Mouse (Mus musculus) Patski (cell line): ENCODE data around the gene Gm21915. TPM values are rescaled to one million over a fixed set of nuclear protein-coding genes. Genes with fewer than 3 reads are reported as not detected.

Experiments
- ATAC-seq: fragments of 100-300 bp; one replicate; pipeline ENCODE4 v1.8.0; 2021
- CTCF ChIA-PET: fragments of 350-600 bp; sonication (Branson Sonifier 250); formaldehyde crosslinking; loops from one replicate; lab custom pipeline; 2022; ENCODE audit warnings: inconsistent platforms; lab: Charles Lee
- POLR2A ChIA-PET: fragments of 350-600 bp; sonication (Branson Sonifier 250); formaldehyde crosslinking; loops from one replicate; lab custom pipeline; 2022; ENCODE audit warnings: antibody characterized with exemption, inconsistent platforms; lab: Charles Lee
- DNase-seq: peaks from one replicate; pipeline ENCODE4 v3.0.0-alpha.2; 2011; ENCODE audit warnings: low read depth, low spot score
- H3K27me3 ChIP-seq: fragments of 371-371 bp; one replicate; pipeline ENCODE4 v1.5.1; 2021
- CTCF ChIP-seq: fragments of 100-300 bp; IDR thresholded peaks from one replicate; pipeline ENCODE4 v1.5.1; 2021
- in situ Hi-C: fragments of 300-500 bp; cut with MboI; formaldehyde crosslinking; loops from 3 replicates; pipeline ENCODE4 v1.11.1; 2018; ENCODE audit warnings: low pct_unique_long_range_greater_than_20kb, mixed read lengths
- polyA plus RNA-seq: library from polyadenylated mRNA; unstranded; gene quantifications from one replicate; pipeline ENCODE4 v1.2.3, GENCODE M21; 2021

Gm21915 gene
- polyA plus RNA-seq, 1 experiment from 2014 or later, result not detected

DNA sequence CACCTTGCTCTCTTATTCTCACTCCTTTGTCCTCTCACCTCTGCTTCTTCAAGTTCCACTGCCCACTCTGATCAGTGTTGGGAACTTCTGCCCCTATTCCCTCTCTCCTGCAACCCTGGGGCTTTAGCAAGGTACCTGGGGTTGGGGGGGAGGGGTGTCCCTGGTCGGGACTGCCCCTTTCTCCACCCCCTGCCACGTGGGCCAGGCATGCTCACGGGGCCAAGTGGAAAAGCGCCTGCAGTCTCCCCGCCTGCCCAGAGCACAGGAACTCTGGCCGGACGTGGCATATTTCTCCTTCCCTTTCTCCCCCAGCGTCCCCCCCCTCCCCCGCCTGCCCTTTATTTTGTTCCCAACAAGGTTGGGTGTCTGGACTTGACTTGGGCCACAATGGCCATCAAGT lies 17.7 kb upstream of the Gm21915 start:
- in situ Hi-C loops, result no loop called here
- DNase-seq, result no peak
- ATAC-seq, result no peak
- POLR2A ChIA-PET, result no interaction called here
- H3K27me3 ChIP-seq, result peaks cover 4% of the 10 kb centered on the region
- CTCF ChIA-PET, result no interaction called here
- TF ChIP-seq CTCF, result no peak

DNA sequence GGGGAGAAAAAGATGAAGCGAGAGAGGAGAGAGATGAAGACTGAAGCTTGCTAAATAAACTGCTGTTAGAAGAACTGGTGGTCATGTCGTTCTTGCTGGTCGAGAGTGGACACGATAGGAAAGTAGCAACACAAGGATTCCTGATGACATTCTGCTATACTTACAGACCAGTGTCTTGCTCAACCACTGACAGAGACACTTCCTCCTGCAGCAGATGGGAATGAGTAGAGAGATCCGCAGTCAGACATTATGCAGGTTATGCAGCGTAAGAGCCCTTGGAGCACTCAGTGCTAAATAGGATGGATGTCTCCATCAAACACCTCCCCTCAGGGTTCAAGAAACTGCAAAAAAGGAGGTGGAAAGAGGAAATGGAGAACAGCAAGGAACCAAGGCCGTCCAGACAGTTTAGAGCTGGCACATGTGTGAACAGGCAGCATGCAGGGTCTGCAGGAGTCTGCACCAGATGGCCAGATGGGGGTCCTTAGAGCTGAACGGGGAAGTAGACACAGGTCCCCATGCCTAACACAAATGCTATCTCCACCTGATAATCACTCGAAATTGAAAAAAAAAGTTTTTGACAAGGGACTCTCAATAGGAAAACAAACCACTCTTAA lies 4.1 kb upstream of the Gm21915 start:
- ChIA-PET POLR2A (no interaction called here), CTCF (no interaction called here)
- ATAC-seq (no peak), DNase-seq (no peak)
- in situ Hi-C loops, result no loop called here
- peaks cover 11% of the 10 kb centered on the region for H3K27me3 ChIP-seq
- TF ChIP-seq CTCF, result no peak

GRCm38 (mm10) chr9:40671323-40671930 lies 1.0 kb downstream of the Gm21915 start:
- DNase-seq, result no peak
- CTCF ChIA-PET, result no interaction called here
- H3K27me3 ChIP-seq, result peaks cover 31% of the 10 kb centered on the region
- TF ChIP-seq CTCF, result no peak
- in situ Hi-C loops, result loop anchor here (5.0 kb wide), 1 partner anchor 41 kb away; no protein-coding TSS in a partner anchor
- no peak for ATAC-seq
- POLR2A ChIA-PET, result no interaction called here

DNA sequence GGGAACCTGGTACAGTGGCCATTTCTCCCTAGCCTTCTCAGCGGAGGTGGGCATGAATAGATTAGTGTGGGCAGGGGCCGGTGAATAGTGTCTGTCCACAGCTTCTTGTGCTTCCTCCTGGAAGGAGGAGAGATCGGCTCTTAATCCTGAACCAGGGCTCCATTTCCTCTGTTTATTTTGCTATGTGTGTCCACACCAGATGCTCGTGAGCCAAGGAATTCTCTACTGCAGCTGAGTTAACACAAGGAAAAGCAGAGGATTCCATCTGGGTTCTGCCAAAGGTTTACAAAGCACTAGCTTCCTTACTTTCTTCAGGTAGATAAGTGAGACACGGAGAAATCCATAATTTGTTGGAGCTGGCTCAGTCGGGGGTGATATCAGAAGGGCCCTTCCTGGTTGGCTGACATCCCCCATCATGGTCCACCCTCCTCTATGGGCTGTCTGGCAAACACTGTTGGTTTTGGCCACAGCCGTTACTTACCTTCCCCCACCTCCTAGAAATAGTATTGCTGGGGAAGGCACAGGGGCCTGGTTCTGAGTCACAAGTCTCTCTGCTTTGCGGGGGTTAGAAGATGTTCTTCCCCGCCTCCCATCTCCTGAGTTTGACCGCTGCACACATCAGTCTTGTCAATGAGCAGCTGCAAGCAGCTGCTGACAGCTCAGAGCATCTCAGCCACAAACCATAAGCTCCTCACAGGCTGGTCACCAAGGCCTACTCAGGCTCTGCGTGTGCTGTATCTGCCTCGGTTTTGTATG lies 5.0 kb downstream of the Gm21915 start:
- no peak for ATAC-seq
- no peak for TF ChIP-seq CTCF
- POLR2A ChIA-PET, result no interaction called here
- in situ Hi-C loops, result no loop called here
- CTCF ChIA-PET, result no interaction called here
- DNase-seq, result no peak
- peaks cover 21% of the 10 kb centered on the region for H3K27me3 ChIP-seq

DNA sequence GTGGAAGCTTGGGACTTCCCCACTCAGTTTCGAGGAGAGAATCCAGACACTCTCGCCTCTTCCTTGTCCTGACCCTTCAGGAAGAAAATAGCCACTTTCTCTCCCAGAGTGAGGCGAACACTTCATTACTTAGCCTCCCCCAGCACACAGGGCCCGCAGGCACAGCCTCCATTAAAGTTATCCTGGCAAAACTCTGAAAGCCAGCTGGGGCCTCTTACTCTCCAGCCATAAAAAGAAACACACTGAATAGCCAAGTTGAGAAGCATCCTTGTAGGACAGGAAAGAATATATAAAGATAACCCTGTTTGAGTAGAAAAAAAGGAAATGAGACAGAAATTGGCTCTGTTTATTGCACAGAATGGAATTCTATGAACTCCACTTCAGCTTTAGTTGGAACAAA lies 8.2 kb downstream of the Gm21915 start:
- no peak for DNase-seq
- ATAC-seq, result no peak
- in situ Hi-C loops, result no loop called here
- ChIA-PET CTCF (interaction anchor here (1.0 kb wide), 1 partner anchor 24 kb away, joined by 3 read pairs; no protein-coding TSS in a partner anchor), POLR2A (no interaction called here)
- no peak for TF ChIP-seq CTCF
- H3K27me3 ChIP-seq, result peaks cover 21% of the 10 kb centered on the region

DNA sequence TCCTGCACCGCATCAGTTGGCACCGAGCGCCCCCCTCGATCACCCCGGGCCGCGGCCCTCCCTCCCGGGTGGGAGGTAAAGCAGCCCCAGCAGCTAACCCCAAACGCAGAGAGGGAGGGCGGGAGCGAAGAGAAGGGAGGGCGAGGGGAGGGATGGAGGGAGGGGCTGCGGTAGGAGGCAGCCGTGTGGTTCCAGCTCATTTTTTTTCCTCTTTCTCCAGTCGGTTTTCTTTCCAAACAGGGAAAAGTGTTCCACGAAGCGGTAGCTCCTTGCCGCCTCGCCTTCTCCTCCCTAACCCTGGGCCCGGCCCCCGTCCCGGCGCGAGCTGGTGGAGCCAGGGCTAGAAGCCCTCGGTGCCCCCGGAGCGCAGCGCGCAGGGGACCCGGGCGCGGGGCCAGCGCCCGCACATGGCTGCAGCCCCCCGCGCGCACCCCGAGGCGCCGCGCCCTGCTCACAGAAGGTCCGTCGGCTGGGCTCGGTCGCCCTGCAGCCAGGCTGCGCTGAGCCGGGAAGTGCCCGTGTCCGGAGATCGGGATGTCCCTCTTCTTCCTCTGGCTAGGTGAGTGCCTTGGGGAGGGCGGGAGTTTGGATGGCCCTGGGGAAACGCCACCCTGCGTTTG lies 15.5 kb downstream of the Gm21915 start, which contains the start of gene Clmp:
Gene Clmp, plus strand, starts transcription at position 162 of the 620 bp plus-strand sequence.
- TF ChIP-seq CTCF, result no peak
- no peak for ATAC-seq
- ChIA-PET POLR2A (no interaction called here), CTCF (no interaction called here)
- DNase-seq, result no peak
- H3K27me3 ChIP-seq, result peaks cover 45% of the 10 kb centered on the region
- in situ Hi-C loops, result no loop called here

DNA sequence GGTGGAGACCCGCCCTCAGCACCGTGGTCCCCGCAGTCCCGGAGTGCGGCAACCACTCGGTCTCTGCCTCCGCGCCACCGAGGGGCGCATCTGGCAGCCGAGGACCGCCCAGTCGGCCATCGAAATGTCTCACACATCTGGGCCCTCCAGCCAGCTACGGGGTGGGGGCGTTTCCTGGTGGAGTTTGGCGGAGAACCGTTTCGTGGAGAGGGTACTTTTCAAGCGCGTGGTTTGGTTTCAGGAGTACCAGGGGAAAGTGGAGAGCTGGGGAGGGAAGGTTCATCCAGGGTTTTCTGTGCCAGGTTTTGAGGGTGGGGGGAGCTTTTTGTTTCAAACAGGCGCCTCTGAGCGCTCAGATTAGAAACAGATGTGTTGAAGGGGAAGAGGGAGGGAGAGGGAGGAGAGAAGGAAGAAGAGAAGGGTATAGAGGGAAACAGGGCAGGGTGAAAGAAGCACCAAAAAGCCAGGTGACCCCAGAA lies 16.0 kb downstream of the Gm21915 start:
- TF ChIP-seq CTCF, result no peak
- peaks cover 44% of the 10 kb centered on the region for H3K27me3 ChIP-seq
- CTCF ChIA-PET, result no interaction called here
- in situ Hi-C loops, result no loop called here
- ATAC-seq (no peak), DNase-seq (no peak)
- POLR2A ChIA-PET, result no interaction called here

- in situ Hi-C loops, result no loop called here
- CTCF ChIA-PET, result no interaction called here
- H3K27me3 ChIP-seq, result peaks cover 38% of the 10 kb centered on the region
- ATAC-seq (no peak), DNase-seq (no peak)
- TF ChIP-seq CTCF, result no peak
- POLR2A ChIA-PET, result no interaction called here
These were observed 16.6 kb downstream of the Gm21915 start for GRCm38 (mm10) chr9:40687053-40687452.

DNA sequence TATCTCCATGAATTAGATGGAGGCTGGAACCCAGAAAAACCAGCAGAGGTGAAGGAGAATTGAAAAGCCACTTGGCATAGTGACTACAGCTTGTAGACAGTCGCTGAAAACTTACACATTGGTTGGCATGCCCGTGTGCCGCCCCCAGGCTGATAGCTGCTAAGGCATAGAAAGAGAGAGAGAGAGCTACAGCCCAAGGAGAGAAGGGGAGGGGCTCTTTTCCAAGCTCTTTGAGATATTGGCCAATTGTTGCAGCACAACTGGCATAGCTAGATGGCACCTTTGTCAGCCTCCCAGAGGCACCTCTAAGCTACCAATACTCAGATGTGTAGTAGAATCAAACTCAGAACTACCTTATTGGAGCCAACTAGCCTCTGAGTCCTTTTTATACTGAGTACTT lies 17.1 kb downstream of the Gm21915 start:
- ChIA-PET CTCF (no interaction called here), POLR2A (no interaction called here)
- DNase-seq, result no peak
- peaks cover 33% of the 10 kb centered on the region for H3K27me3 ChIP-seq
- no peak for ATAC-seq
- in situ Hi-C loops, result no loop called here
- TF ChIP-seq CTCF, result no peak

DNA sequence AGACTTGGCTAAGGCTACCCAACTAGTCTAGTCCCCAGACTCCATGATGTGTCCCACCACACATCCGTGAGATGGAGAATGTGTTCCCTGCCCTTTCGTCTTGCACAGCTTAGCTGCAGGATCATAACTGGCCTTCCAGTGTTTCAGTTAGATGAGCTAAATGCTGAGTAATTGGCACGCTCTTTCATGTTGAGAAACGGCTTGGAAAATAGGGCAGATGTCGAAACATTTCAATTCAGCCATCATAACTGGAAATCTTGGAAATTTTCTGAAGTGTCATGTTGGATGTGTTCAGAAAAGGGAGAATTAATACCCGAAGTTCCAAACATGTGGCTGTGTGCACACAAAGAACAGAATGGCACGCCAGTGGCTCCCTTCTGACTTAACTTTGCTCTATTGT lies 20.1 kb downstream of the Gm21915 start:
- DNase-seq (no peak), ATAC-seq (no peak)
- no peak for TF ChIP-seq CTCF
- peaks cover 26% of the 10 kb centered on the region for H3K27me3 ChIP-seq
- ChIA-PET POLR2A (no interaction called here), CTCF (interaction anchor here (1.0 kb wide), 1 partner anchor 29 kb away, joined by 3 read pairs; no protein-coding TSS in a partner anchor)
- in situ Hi-C loops, result no loop called here
